Mouse (Mus musculus) layer of hippocampus, adult 6 months (tissue): Measurements from ENCODE around the gene Hltf. TPM values are rescaled to one million over a fixed set of nuclear protein-coding genes. Genes with fewer than 3 reads are reported as not detected.

Source experiments
- long read RNA-seq, 2 experiments: library from polyadenylated mRNA; unstranded; transcript quantifications; one replicate each; pipeline ENCODE4 v2.0.0; 2019 to 2020
- polyA plus RNA-seq: library from polyadenylated mRNA; unstranded; fragments of <200 nt; fragmentation: Nextera tagmentation; gene quantifications from 2 replicates; pipeline ENCODE4 v1.2.3, GENCODE M21; 2021

The Hltf gene
- polyA plus RNA-seq, result 10.4 and 12.9 TPM in 2 replicates
- long read RNA-seq, experiment 1, full-length matches to known transcripts, result 2 of 17 reads
- long read RNA-seq, experiment 1, partial matches to known transcripts, result 9 of 17 reads
- long read RNA-seq, experiment 1, other reads (novel, unspliced or antisense), result 6 of 17 reads
- long read RNA-seq, experiment 2, full-length matches to known transcripts, result 23 of 43 reads
- long read RNA-seq, experiment 2, partial matches to known transcripts, result 4 of 43 reads
- long read RNA-seq, experiment 2, other reads (novel, unspliced or antisense), result 16 of 43 reads

DNA sequence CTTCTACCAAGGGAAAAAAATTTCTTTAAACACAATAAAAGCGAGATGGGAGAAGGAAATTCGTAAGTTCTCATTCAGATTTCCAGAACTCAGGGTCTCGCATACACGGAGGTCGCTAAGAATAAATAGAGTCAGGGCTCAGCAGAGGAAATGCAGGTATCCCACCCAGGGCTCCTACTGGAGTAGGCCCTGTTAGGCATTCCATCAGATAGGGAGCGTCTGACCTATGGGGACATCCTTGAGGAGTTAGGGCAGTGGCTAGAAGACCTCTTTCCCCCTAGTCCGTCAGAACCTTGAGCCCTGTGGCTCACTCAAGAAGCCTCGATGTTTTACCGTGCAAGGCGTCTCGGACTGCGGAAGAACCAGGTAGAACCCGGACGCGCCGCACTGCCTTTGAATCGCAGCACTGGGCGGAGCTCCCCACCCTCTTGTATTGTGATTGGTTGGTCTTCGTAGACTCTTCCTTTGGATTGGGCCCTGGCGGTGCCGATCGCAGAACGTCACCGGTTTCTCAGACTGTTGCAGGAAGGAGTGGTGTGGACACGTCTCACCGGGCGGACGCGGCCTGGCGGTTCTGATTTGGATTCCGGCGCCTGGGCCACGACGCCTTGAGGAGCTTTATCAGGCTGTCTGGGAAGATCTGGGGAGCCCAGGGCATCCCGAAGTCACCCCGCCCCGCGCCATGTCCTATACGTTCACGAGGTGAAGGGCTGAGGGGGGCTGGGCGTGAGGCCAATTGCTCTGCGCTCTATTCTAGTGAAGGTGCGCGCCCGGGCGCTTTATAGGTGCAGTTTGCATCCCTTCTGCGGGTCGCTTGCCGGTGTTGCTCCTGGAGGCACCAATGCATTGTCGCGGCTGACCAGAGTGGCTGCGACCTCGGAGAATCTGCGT, at the start of gene Hltf:
Gene Hltf (plus strand): TSS at position 506 of the 891 bp plus-strand sequence.

DNA sequence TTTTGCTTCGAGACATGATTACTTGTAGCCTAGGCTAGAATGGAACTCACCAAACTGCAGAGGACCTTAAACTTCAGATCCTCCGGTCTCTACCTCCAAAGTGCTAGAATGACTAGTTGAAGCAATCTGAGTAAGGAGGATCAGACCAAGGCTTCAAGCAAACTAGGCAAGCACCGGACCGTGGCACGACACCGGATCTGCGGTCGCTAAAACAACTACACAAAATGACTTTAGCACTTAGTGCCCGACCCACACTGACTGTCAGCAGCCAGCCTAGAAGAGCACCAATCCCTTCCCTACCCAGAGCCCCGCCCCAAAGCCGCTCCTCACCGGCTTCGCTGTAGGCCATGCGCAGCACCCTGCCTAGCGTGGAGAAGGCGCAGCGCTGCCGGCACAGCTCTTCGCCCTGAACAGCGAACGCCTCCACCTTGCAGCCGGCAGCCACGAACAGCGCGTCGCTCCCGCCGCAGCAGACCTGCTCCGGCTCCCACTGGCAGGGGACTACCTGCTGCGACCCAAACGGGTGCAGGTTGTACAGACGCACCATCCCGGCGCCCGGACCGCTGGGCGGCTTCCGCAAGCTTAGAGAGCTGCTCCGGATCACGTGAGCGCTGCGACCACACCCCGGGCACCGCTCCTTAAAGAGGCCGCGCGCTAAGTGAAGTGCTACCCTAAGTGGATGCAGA, 22.7 kb upstream of the Hltf start, which contains the start of gene Hps3:
Gene Hps3 (minus strand): TSS at position 597 of the 686 bp plus-strand sequence.

DNA sequence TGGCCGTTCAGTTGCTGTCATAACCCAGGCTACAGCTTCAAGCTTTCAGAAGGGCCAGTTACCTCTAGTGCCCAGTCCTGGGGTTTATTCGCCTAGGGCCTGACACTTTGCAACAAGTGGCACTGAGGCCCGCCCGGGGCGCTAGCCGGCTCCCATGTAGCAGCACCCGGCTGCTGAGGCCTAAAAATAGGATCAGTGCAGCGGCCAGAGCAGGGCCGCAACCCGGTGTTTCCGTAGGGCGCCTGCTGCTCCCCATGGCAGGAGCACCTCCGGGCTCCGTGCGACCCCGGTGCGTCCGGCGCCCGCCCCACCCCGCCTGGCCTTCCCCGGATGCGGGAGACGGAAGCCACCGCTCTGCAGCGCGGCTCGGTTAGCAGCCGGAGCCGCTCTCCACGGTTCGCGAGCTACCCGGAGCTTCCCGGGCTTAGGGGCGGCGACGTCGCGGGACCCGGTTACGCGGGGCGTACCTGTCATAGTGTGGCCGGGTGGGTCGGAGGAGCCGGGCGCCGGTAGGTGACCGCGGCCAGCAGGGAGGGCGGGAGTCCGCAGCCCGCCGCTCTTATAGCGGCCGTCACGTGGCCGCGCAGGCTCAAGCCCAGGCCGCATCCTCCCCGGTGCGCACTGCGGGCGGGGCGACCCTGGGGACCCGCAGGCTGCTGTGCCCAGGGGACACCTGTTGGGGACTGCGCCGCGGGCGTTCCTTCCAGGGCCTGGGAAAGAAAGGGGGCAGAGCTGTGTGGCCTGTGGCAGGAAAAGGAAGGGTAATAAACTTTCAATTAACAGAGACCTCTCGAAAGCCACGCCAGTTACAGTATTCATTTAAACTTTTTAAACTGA, 97.1 kb downstream of the Hltf start, which contains the start of gene Gyg:
Gene Gyg (minus strand): TSS at position 787 of the 837 bp plus-strand sequence.

Other genes starting within 250 kb of the Hltf start
- 2.2 and 3.0 TPM in 2 replicates for gene Cp, start 100.8 kb upstream of the Hltf start, polyA plus RNA-seq
- 6.5 and 7.6 TPM in 2 replicates for gene Hps3, start 22.5 kb upstream of the Hltf start, polyA plus RNA-seq
- 70.8 and 82.2 TPM in 2 replicates for gene Gyg, start 97.5 kb downstream of the Hltf start, polyA plus RNA-seq
- gene Cpa3, start 184.4 kb downstream of the Hltf start, polyA plus RNA-seq, result 0.09 TPM in 1 of 2 replicates, not detected in the other
- gene Cpb1, start 217.9 kb downstream of the Hltf start, polyA plus RNA-seq, result 0.05 and 0.08 TPM in 2 replicates